Mouse (Mus musculus) left cerebral cortex, postnatal 10 days (tissue): Measurements from ENCODE around the gene Riiad1. TPM values are rescaled to one million over a fixed set of nuclear protein-coding genes. Genes with fewer than 3 reads are reported as not detected.

Source experiments
- DNase-seq, 2 experiments: peaks; one replicate each; pipeline ENCODE4 v3.0.0; 2021 to 2022; ENCODE audit warnings: low spot score in 2 of 2, mixed read lengths in 1 of 2; ENCODE audit errors: extremely low spot score in 1 of 2
- intact Hi-C: fragments of 180-260 bp; cut with DNase I; formaldehyde crosslinking; loops from one replicate; pipeline ENCODE4 v1.15.1; 2025
- total RNA-seq, 2 experiments: library from RNA; stranded (reverse); gene quantifications; 2 replicates each; pipeline ENCODE4 v1.2.3; 2021

Gene Riiad1
- total RNA-seq, 2 experiments from 2014 or later = 6.8 to 8.7 TPM

- intact Hi-C loops = no loop called here
Observed at GRCm38 (mm10) chr3:94468931-94469330, 11.2 kb downstream of the Riiad1 start.

GRCm38 (mm10) chr3:94465632-94466430, 14.3 kb downstream of the Riiad1 start:
- intact Hi-C loops = no loop called here
- peak in 1 of 2 experiments; percentile 79 for DNase-seq

More at GRCm38 (mm10) chr3:94468931-94469330, 11.2 kb downstream of the Riiad1 start:
- DNase-seq = no peak

DNA sequence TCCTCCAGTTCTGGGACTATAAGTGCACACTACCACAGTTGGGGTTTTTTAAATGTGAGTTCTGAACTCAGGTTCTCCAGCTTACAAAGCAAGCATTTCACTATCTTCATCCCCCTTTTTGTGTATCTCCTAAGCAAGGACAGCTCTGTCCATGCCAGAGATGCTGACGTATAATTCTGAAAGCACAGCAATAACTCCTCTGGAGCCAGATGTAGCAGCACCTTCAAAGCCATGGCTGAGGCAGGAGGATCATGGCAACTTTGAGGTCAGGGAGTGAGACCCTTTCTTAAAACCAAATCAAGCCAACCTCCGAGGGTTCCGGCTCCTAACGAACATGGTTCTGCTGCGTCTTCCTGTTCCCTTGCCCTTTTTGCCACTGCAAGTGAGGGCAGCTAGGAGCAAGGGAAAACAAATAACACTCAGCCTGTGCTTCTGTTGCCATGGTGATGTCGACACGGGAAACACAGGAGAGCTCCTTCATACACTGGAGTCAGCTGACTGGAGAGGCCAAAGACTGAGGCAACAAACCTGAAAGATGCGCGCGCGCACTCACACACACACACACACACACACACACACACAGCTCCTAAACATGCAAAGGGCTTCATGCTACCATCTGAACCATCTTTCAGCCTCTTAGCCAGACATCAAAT, 16.1 kb downstream of the Riiad1 start:
- intact Hi-C loops = no loop called here
- no peak for DNase-seq

DNA sequence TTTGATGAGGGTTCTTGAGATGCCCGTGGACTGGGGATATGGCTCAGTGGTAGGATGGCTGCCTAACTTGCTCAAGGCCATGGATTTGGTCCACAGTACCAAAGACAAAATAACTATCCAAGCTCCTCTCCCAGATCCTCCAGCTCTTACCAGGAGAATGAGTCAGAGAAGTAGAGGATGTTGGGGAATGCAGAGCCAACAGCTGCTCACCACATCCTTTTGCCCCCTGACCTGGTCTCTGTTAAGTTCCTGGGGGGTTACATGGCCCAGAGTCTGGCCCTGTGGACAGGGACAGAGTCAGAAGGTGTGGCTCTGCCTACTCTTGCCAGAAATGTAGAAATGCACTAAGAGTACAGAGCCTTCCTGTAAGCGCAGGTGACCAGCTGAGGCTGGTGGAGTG, 20.3 kb downstream of the Riiad1 start:
- intact Hi-C loops = loop anchor here (5.0 kb wide), 1 partner anchor 137 kb away; no protein-coding TSS in a partner anchor
- no peak for DNase-seq

DNA sequence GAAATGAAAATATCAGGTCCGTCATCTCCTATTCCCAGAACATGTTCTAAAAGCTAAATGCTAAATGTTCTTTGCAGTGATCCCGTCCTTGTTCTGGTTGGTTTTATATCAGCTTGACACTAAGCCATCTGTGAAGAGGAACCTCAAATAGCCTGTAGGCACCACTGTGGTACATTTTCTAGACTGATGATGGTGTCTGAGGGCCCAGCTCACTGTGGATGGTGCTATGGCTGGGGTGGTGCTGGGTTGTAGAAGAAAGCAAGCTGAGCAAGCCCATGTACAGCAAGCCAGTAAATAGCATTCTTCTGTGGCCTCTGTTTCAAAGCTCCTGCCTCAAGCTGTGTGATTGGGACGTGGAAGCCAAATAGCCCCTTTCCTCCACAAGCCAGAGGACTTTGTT, 23.1 kb downstream of the Riiad1 start:
- intact Hi-C loops = loop anchor here (2.0 to 5.0 kb wide), 2 partner anchors 46 to 140 kb away; no protein-coding TSS in a partner anchor

GRCm38 (mm10) chr3:94456529-94457000, 23.6 kb downstream of the Riiad1 start:
- DNase-seq = peak; percentile 83 to 88
- intact Hi-C loops = loop anchor here (2.0 to 5.0 kb wide), 2 partner anchors 46 to 141 kb away; no protein-coding TSS in a partner anchor

More for the DNA sequence above, 23.1 kb downstream of the Riiad1 start:
- DNase-seq = no peak

DNA sequence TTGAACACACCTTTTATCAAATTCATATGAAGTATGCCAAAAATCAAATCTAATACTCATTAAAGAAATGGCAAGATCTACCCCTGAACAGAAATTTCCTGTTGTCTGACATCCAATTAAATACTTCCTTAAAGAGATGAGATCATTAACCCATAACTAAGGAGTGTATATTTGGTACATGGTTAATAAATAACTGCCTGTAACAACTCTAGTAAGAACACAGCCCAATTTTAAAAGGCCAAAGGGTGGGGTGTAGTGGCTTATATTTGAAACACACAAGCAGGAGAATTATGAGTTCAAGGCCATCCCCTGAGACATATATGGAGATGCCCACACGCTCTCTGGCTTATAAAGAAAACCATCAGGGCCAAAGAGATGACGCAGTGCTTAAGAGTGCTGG, 30.8 kb downstream of the Riiad1 start:
- intact Hi-C loops = no loop called here
- DNase-seq = no peak

DNA sequence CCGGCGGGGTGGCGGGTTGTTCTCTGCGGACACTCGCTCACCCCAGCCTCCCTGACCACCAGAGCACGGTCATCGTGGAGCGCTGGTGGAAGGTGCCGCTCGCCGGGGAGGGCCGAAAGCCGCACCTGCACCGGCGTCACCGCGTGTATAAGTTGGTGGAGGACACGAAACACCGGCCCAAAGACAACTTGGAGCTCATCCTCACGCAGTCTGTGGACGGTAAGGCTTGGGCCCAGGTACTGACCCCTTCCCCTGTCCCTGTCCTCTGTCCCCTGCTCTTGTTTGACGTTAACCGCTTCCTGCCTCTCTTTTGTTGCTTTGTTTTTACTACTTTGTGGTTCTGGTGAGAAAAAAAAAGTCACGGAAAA, 36.6 kb downstream of the Riiad1 start, which contains the start of gene Oaz3:
Gene Oaz3 (minus strand): TSS at position 319 of the 368 bp plus-strand sequence.
- no peak for DNase-seq
- intact Hi-C loops = loop anchor here (2.0 kb wide), 1 partner anchor 77 kb away; no protein-coding TSS in a partner anchor

DNA sequence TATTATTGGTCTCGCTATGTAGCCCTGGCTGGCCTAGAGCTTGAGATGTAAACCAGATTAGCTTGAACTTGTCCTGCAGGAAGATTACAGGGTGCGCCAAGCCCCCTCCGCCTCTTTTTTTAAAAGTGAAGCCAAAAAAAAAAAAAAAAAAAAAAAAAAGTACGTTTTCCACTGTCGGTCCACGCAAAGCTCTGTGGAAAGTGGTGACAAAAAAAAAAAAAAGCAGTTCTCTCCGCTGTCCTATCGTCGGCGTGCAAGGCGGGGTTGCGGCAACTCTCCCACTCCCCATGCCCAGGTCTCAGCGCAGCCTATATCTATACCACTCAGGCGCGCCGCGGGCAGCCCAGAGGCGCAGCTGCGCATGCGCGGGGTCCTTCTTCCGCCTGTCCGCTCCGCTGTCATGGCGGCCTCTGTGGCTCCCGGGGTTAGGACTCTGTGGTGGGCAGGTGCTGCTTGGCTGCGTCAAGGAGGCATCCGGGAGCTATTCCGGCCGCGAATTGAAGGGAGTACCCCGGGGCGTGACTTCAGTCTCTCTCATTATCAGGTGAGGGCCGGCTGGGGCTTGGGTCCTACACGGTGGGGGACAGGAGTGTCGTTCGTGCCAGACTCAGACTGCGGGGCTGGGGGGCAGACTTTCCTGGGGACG, 37.1 kb downstream of the Riiad1 start, which contains the start of gene Mrpl9:
Gene Mrpl9 (plus strand): TSS at position 368 of the 646 bp plus-strand sequence.
- peak; percentile 90 to 96 for DNase-seq
- intact Hi-C loops = loop anchor here (2.0 kb wide), 1 partner anchor 76 kb away; no protein-coding TSS in a partner anchor

GRCm38 (mm10) chr3:94441182-94441581, 39.0 kb downstream of the Riiad1 start:
- intact Hi-C loops = no loop called here
- no peak for DNase-seq

DNA sequence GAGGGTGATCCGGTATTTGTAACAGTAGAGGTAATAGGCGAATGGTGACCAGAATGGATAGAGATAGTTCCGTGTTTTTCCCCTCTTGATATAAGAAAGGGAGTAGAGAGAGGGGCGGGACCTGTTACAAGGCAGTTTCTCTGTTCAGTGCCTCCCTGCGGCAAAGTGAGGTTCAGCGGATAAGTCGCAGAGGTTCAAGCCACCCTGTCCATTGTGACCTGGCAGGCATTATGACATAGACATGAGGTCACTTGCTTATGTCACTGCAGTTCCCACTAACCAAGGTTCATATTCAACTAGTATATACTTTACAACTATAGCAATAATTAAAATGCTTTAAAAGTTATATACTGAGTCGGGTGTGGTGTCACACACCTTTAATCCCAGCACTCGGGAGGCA, 43.7 kb downstream of the Riiad1 start:
- no peak for DNase-seq
- intact Hi-C loops = no loop called here

- no peak for DNase-seq
- intact Hi-C loops = no loop called here
Observed at GRCm38 (mm10) chr3:94434305-94434704, 45.8 kb downstream of the Riiad1 start.

DNA sequence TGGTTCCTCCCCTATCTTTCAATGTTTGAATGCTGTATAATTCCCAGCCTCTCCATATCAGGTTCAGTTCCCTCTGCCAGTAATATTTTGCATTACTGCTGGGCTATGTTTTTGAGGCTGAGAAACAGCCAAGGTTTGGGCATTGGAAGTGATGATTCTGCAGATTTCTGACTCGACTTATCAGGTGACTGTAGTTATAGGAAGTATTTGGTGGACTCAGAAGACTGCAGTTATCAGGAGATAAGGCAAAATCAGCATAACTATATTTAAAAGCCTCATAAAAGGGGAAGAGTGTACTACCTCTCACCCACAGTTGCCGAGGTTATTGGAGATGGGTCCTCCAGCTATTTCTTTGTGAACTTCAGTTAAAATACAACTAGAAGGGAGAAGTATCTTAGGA, 49.2 kb downstream of the Riiad1 start:
- no peak for DNase-seq
- intact Hi-C loops = no loop called here

Other genes starting within 250 kb of the Riiad1 start
- gene Gm4778, start 216.3 kb downstream of the Riiad1 start, total RNA-seq = under 1 TPM in 1 of 2 experiments, not detected in 1; 0.32 TPM
- gene Them4, start 170.3 kb downstream of the Riiad1 start, total RNA-seq = 10 to 100 TPM; 26.5 to 29.2 TPM
- gene Them5, start 138.2 kb downstream of the Riiad1 start, total RNA-seq = not detected
- under 1 TPM; 0.71 to 0.81 TPM for gene C2cd4d, start 117.9 kb downstream of the Riiad1 start, total RNA-seq
- under 1 TPM in 1 of 2 experiments, not detected in 1; 0.30 TPM for gene Rorc, start 107.5 kb downstream of the Riiad1 start, total RNA-seq
- gene Lingo4, start 81.8 kb downstream of the Riiad1 start, total RNA-seq = under 1 TPM; 0.67 to 0.94 TPM
- gene Tdrkh, start 67.1 kb downstream of the Riiad1 start, total RNA-seq = 10 to 100 TPM; 39.0 to 40.0 TPM
- 10 to 100 TPM; 39.8 to 41.2 TPM for gene Mrpl9, start 37.0 kb downstream of the Riiad1 start, total RNA-seq
- not detected for gene Oaz3, start 36.4 kb downstream of the Riiad1 start, total RNA-seq
- 100 to 1,000 TPM; 242 to 260 TPM for gene Celf3, start 2.0 kb downstream of the Riiad1 start, total RNA-seq
- gene Snx27, start 102.4 kb upstream of the Riiad1 start, total RNA-seq = 10 to 100 TPM; 86.0 to 90.2 TPM
- not detected for gene Gm10972, start 162.8 kb upstream of the Riiad1 start, total RNA-seq
- 1 to 10 TPM in 1 of 2 experiments, under 1 TPM in 1; 0.77 to 1.3 TPM for gene Tuft1, start 178.5 kb upstream of the Riiad1 start, total RNA-seq
- gene Selenbp2, start 213.2 kb upstream of the Riiad1 start, total RNA-seq = 1 to 10 TPM in 1 of 2 experiments, not detected in 1; 1.2 TPM